Mouse (Mus musculus): Measurements from ENCODE around the gene Ntrk2.

Ntrk2 gene

GRCm38 (mm10) chr13:59115551-59115950 is 309.2 kb downstream of the Ntrk2 start:
- DNase-seq (ENCODE audit: low read depth) = no peak

GRCm38 (mm10) chr13:59117233-59117632 is 310.9 kb downstream of the Ntrk2 start:
- no peak for DNase-seq (ENCODE audit: low read depth)

- DNase-seq (ENCODE audit: low read depth) = no peak
Observed at GRCm38 (mm10) chr13:59119596-59120394, 313.4 kb downstream of the Ntrk2 start.

- no peak for DNase-seq (ENCODE audit: low read depth)
Observed at GRCm38 (mm10) chr13:59143141-59143744, 336.9 kb downstream of the Ntrk2 start.

- no peak for DNase-seq (ENCODE audit: low read depth)
Observed at GRCm38 (mm10) chr13:59144321-59144856, 338.0 kb downstream of the Ntrk2 start.

GRCm38 (mm10) chr13:59145677-59146555 is 339.5 kb downstream of the Ntrk2 start:
- no peak for DNase-seq (ENCODE audit: low read depth)

- no peak for DNase-seq (ENCODE audit: low read depth)
Observed at GRCm38 (mm10) chr13:59146616-59147015, 340.2 kb downstream of the Ntrk2 start.

- DNase-seq (ENCODE audit: low read depth) = no peak
Observed at GRCm38 (mm10) chr13:59147976-59148375, 341.6 kb downstream of the Ntrk2 start.

GRCm38 (mm10) chr13:59148793-59149192 is 342.4 kb downstream of the Ntrk2 start:
- DNase-seq (ENCODE audit: low read depth) = no peak

GRCm38 (mm10) chr13:59164015-59164414 is 357.6 kb downstream of the Ntrk2 start:
- no peak for DNase-seq (ENCODE audit: low read depth)

GRCm38 (mm10) chr13:59173840-59174239 is 367.5 kb downstream of the Ntrk2 start:
- DNase-seq (ENCODE audit: low read depth) = no peak

GRCm38 (mm10) chr13:59176021-59176420 is 369.7 kb downstream of the Ntrk2 start:
- DNase-seq (ENCODE audit: low read depth) = no peak

- no peak for DNase-seq (ENCODE audit: low read depth)
Observed at GRCm38 (mm10) chr13:59176485-59176884, 370.1 kb downstream of the Ntrk2 start.

- DNase-seq (ENCODE audit: low read depth) = no peak
Observed at GRCm38 (mm10) chr13:59177003-59177402, 370.6 kb downstream of the Ntrk2 start.

- DNase-seq (ENCODE audit: low read depth) = no peak
Observed at GRCm38 (mm10) chr13:59179986-59180385, 373.6 kb downstream of the Ntrk2 start.

GRCm38 (mm10) chr13:59180781-59181180 is 374.4 kb downstream of the Ntrk2 start:
- no peak for DNase-seq (ENCODE audit: low read depth)

GRCm38 (mm10) chr13:59181188-59181947 is 375.0 kb downstream of the Ntrk2 start:
- DNase-seq (ENCODE audit: low read depth) = no peak

GRCm38 (mm10) chr13:59182630-59183029 is 376.3 kb downstream of the Ntrk2 start:
- DNase-seq (ENCODE audit: low read depth) = no peak

All from c-Kit-positive CD71-positive TER-119-negative erythroid progenitor cells, embryonic 14.5 days (primary cell).